28 mouse cellular contexts compared by ENCODE assay signal in genomic region chr6:121120776-121121175, GRCm38 (mm10). TPM values are rescaled to one million over a fixed set of nuclear protein-coding genes. Genes with fewer than 3 reads are reported as not detected.
DNase-seq lines count a peak whose midpoint lies in the region; ATAC-seq and TF ChIP-seq lines count a peak whose summit lies in the region.
"Had no signal": no experiment of that assay in that cellular context is flagged by ENCODE, and none has a peak within 500 bp of the region (broad histone marks: within the 10 kb centered on the region; RNA-seq: fewer than 3 reads in every experiment).

No protein-coding gene starts in this region.

- TF ChIP-seq CTCF in intestine, postnatal 0 days (IDR thresholded peaks at IDR 0.05; ENCODE audit: low read depth): no peak

- no peak for DNase-seq in intestine, embryonic 14.5 days (ENCODE audit: low spot score)
- no peak for DNase-seq in kidney, postnatal 10 days
- DNase-seq in midbrain, embryonic 11.5 days (ENCODE audit: low spot score, missing footprints): no peak
- DNase-seq in ZHBTc4 (ENCODE audit: low read depth, low spot score): peak; percentile 38
- no peak for DNase-seq in urinary bladder, postnatal 36 days (ENCODE audit: low spot score in 2 of 2)
- DNase-seq: adrenal gland, adult 8-10 months; adrenal gland, postnatal 25 days; cerebellum, adult 11-12 months; cerebellum, adult 8-10 months; cerebellum, postnatal 10 days; cerebellum, postnatal 36 days; gastrocnemius, postnatal 10 days; gastrocnemius, postnatal 36 days; heart, adult 2 months; heart, postnatal 14 days; heart, postnatal 4 days had no signal

- H3K4me2 ChIP-seq in intestine, embryonic 14.5 days (ENCODE audit: low read length): no peak overlapping the region
- no peak overlapping the region for H3K4me2 ChIP-seq in intestine, postnatal 0 days (replicated peaks; ENCODE audit: low read depth)
- H3K4me2 ChIP-seq in kidney, embryonic 16.5 days (replicated peaks; ENCODE audit: low read depth, low read length): no peak overlapping the region
- H3K4me2 ChIP-seq in midbrain, embryonic 11.5 days: no peak overlapping the region
- no peak overlapping the region for H3K4me2 ChIP-seq in midbrain, embryonic 16.5 days (ENCODE audit: low read length)
- H3K4me2 ChIP-seq: embryonic facial prominence, embryonic 13.5 days; forebrain, embryonic 13.5 days; heart, embryonic 13.5 days; hindbrain, embryonic 14.5 days had no signal

- H3K4me1 ChIP-seq in intestine, embryonic 14.5 days (replicated peaks; ENCODE audit: control insufficient read depth, insufficient read depth, low read length): no peaks in the 10 kb centered on the region
- H3K4me1 ChIP-seq in intestine, postnatal 0 days (replicated peaks; ENCODE audit: control insufficient read depth, insufficient read depth, low read length): no peaks in the 10 kb centered on the region
- no peaks in the 10 kb centered on the region for H3K4me1 ChIP-seq in kidney, embryonic 16.5 days (ENCODE audit: insufficient read depth, low read length)
- no peaks in the 10 kb centered on the region for H3K4me1 ChIP-seq in midbrain, embryonic 11.5 days (ENCODE audit: control insufficient read depth, insufficient read depth, low read length)
- H3K4me1 ChIP-seq in midbrain, embryonic 16.5 days (ENCODE audit: control insufficient read depth, insufficient read depth, low read length): 0 out of 2 replicates have a peak, but pooled peaks cover 2% of the 10 kb centered on the region
- H3K4me1 ChIP-seq: embryonic facial prominence, embryonic 13.5 days; forebrain, embryonic 13.5 days; heart, embryonic 13.5 days had no signal

- ATAC-seq in intestine, embryonic 14.5 days (replicated peaks; ENCODE audit: low FRiP score, low TSS enrichment, low read depth): 0 out of 2 replicates have a peak, but pooled peaks have one; percentile 42
- no peak for ATAC-seq in intestine, postnatal 0 days
- peak; percentile 75 for ATAC-seq in kidney, embryonic 16.5 days (ENCODE audit: low FRiP score, low TSS enrichment)
- ATAC-seq in midbrain, embryonic 11.5 days (ENCODE audit: low FRiP score): peak; percentile 58; the same call in 1 of the 2 replicates
- ATAC-seq in midbrain, embryonic 16.5 days: no peak
- ATAC-seq: activated CD4-positive, CD25-positive, alpha-beta regulatory T cell, adult 4 months; CD4-positive, CD25-positive, alpha-beta regulatory T cell, adult 4 months; forebrain, embryonic 13.5 days; forebrain, embryonic 16.5 days had no signal

- H3K27me3 ChIP-seq in intestine, embryonic 14.5 days (replicated peaks; ENCODE audit: control insufficient read depth, insufficient read depth, low read length): no peaks in the 10 kb centered on the region
- H3K27me3 ChIP-seq in intestine, postnatal 0 days (replicated peaks; ENCODE audit: control insufficient read depth, insufficient read depth, low read length): no peaks in the 10 kb centered on the region
- H3K27me3 ChIP-seq in kidney, embryonic 16.5 days (ENCODE audit: insufficient read depth, low read length): no peaks in the 10 kb centered on the region
- H3K27me3 ChIP-seq in midbrain, embryonic 11.5 days (ENCODE audit: control insufficient read depth, insufficient read depth, low read length): no peaks in the 10 kb centered on the region
- no peaks in the 10 kb centered on the region for H3K27me3 ChIP-seq in midbrain, embryonic 16.5 days (ENCODE audit: control insufficient read depth, insufficient read depth, low read depth, low read length)
- H3K27me3 ChIP-seq: embryonic facial prominence, embryonic 13.5 days; forebrain, embryonic 13.5 days; heart, embryonic 13.5 days had no signal

- H3K36me3 ChIP-seq in intestine, embryonic 14.5 days (ENCODE audit: control insufficient read depth, insufficient read depth, low read length): no peaks in the 10 kb centered on the region
- no peaks in the 10 kb centered on the region for H3K36me3 ChIP-seq in intestine, postnatal 0 days (ENCODE audit: control insufficient read depth, insufficient read depth)
- H3K36me3 ChIP-seq in kidney, embryonic 16.5 days (ENCODE audit: insufficient read depth, low read length): no peaks in the 10 kb centered on the region
- H3K36me3 ChIP-seq in midbrain, embryonic 11.5 days (ENCODE audit: control insufficient read depth, insufficient read depth, low read length): no peaks in the 10 kb centered on the region
- peaks cover 3% of the 10 kb centered on the region; the same call in 1 of the 2 replicates for H3K36me3 ChIP-seq in midbrain, embryonic 16.5 days (ENCODE audit: control insufficient read depth, insufficient read depth, low read length)
- H3K36me3 ChIP-seq: embryonic facial prominence, embryonic 13.5 days; forebrain, embryonic 10.5 days; heart, embryonic 10.5 days; heart, embryonic 13.5 days had no signal

- H3K9me3 ChIP-seq in intestine, embryonic 14.5 days (ENCODE audit: control insufficient read depth, low read length): 0 out of 2 replicates have a peak, but pooled peaks cover 5% of the 10 kb centered on the region
- no peaks in the 10 kb centered on the region for H3K9me3 ChIP-seq in intestine, postnatal 0 days (ENCODE audit: control insufficient read depth)
- H3K9me3 ChIP-seq in kidney, embryonic 16.5 days (ENCODE audit: low read length): no peaks in the 10 kb centered on the region; the same call in 1 of the 2 replicates
- H3K9me3 ChIP-seq in midbrain, embryonic 11.5 days (ENCODE audit: control insufficient read depth, low read length): no peaks in the 10 kb centered on the region
- no peaks in the 10 kb centered on the region for H3K9me3 ChIP-seq in midbrain, embryonic 16.5 days (replicated peaks; ENCODE audit: control insufficient read depth, low read length, poor library complexity, severe bottlenecking)
- H3K9me3 ChIP-seq: embryonic facial prominence, embryonic 13.5 days; forebrain, embryonic 10.5 days; forebrain, embryonic 13.5 days; heart, embryonic 10.5 days had no signal

- H3K27ac ChIP-seq in intestine, embryonic 14.5 days (ENCODE audit: low read depth): no peak overlapping the region
- H3K27ac ChIP-seq in intestine, postnatal 0 days (ENCODE audit: low read depth, low read length): no peak overlapping the region
- no peak overlapping the region for H3K27ac ChIP-seq in kidney, embryonic 16.5 days (ENCODE audit: low read length)
- no peak overlapping the region for H3K27ac ChIP-seq in midbrain, embryonic 11.5 days (ENCODE audit: low read depth, low read length)
- no peak overlapping the region for H3K27ac ChIP-seq in midbrain, embryonic 16.5 days (ENCODE audit: low read length)
- H3K27ac ChIP-seq: embryonic facial prominence, embryonic 13.5 days; forebrain, embryonic 10.5 days; forebrain, embryonic 13.5 days; heart, adult 2 months; heart, embryonic 10.5 days; heart, embryonic 13.5 days; hindbrain, embryonic 14.5 days had no signal

- no peak overlapping the region for H3K9ac ChIP-seq in intestine, embryonic 14.5 days (ENCODE audit: low read length)
- H3K9ac ChIP-seq in intestine, postnatal 0 days (ENCODE audit: low read depth, low read length): no peak overlapping the region
- H3K9ac ChIP-seq in kidney, embryonic 16.5 days (replicated peaks; ENCODE audit: low read length): no peak overlapping the region
- H3K9ac ChIP-seq in midbrain, embryonic 11.5 days (ENCODE audit: low read length): no peak overlapping the region
- H3K9ac ChIP-seq in midbrain, embryonic 16.5 days (ENCODE audit: low read depth, low read length): no peak overlapping the region
- H3K9ac ChIP-seq: embryonic facial prominence, embryonic 13.5 days; forebrain, embryonic 13.5 days; heart, embryonic 13.5 days; hindbrain, embryonic 14.5 days had no signal

- 34% methylated on average over 6 of the region's 7 CpGs for WGBS in intestine, embryonic 14.5 days
- WGBS in intestine, postnatal 0 days: 34% methylated on average over 7 of the region's 7 CpGs
- 29% methylated on average over 6 of the region's 7 CpGs for whole genome bisulfite sequencing in kidney, embryonic 16.5 days
- WGBS in midbrain, embryonic 11.5 days: 18% methylated on average over 6 of the region's 7 CpGs
- 31% methylated on average over 7 of the region's 7 CpGs for WGBS in midbrain, embryonic 16.5 days

- H3K4me3 ChIP-seq in intestine, embryonic 14.5 days (ENCODE audit: low read depth, low read length): no peak overlapping the region
- H3K4me3 ChIP-seq in intestine, postnatal 0 days (ENCODE audit: low read depth, low read length): no peak overlapping the region
- no peak overlapping the region for H3K4me3 ChIP-seq in kidney, embryonic 16.5 days (ENCODE audit: low read length)
- H3K4me3 ChIP-seq in midbrain, embryonic 11.5 days (ENCODE audit: low read depth, low read length): no peak overlapping the region
- H3K4me3 ChIP-seq in midbrain, embryonic 16.5 days (ENCODE audit: low read depth, low read length): no peak overlapping the region
- H3K4me3 ChIP-seq: embryonic facial prominence, embryonic 13.5 days; forebrain, embryonic 10.5 days; forebrain, embryonic 13.5 days; heart, adult 2 months; heart, embryonic 10.5 days; heart, embryonic 13.5 days had no signal

RNA-seq across cellular contexts. Expression of gene Mical3, which starts 10.0 kb away (rescaled TPM):
- 10.8 and 12.9 TPM in 2 replicates for polyA plus RNA-seq in intestine, embryonic 14.5 days (2014; fragmentation: Nextera tagmentation; extraction: Ambion mirVana)
- polyA plus RNA-seq in intestine, postnatal 0 days (2015; fragmentation: Nextera tagmentation; extraction: Ambion mirVana): 3.6 and 4.5 TPM in 2 replicates
- 10.9 and 11.6 TPM in 2 replicates for polyA plus RNA-seq in kidney, embryonic 16.5 days (2015; fragmentation: Nextera tagmentation; extraction: Ambion mirVana)
- polyA plus RNA-seq in midbrain, embryonic 11.5 days (2014; fragmentation: Nextera tagmentation; extraction: Ambion mirVana): 11.8 and 12.8 TPM in 2 replicates
- polyA plus RNA-seq in midbrain, embryonic 16.5 days (2015; fragmentation: Nextera tagmentation; extraction: Ambion mirVana): 37.0 and 43.2 TPM in 2 replicates

Comparison
In these comparisons a context has a peak if more than half of its experiments do, and no peak if none do; other contexts are left out.
1. ATAC-seq: peak in intestine, embryonic 14.5 days (single experiment), kidney, embryonic 16.5 days (single experiment) and midbrain, embryonic 11.5 days (single experiment); none in intestine, postnatal 0 days (single experiment) and midbrain, embryonic 16.5 days (single experiment).